Mouse (Mus musculus): ENCODE data around the gene P4htm.

- TF ChIP-seq POLR2A (IDR thresholded peaks at IDR 0.05; ENCODE audit: borderline replicate concordance, extremely low read depth, low read depth, low read length): no peak
- no peak for TF ChIP-seq CTCF (IDR thresholded peaks at IDR 0.05; ENCODE audit: insufficient read depth, low read length)
Measured at GRCm38 (mm10) chr9:108617301-108617700, 19.8 kb upstream of the P4htm start.

All from lung, adult 2 months (tissue).